Mouse (Mus musculus): ENCODE data around the gene Slc52a3.

The Slc52a3 gene

DNA sequence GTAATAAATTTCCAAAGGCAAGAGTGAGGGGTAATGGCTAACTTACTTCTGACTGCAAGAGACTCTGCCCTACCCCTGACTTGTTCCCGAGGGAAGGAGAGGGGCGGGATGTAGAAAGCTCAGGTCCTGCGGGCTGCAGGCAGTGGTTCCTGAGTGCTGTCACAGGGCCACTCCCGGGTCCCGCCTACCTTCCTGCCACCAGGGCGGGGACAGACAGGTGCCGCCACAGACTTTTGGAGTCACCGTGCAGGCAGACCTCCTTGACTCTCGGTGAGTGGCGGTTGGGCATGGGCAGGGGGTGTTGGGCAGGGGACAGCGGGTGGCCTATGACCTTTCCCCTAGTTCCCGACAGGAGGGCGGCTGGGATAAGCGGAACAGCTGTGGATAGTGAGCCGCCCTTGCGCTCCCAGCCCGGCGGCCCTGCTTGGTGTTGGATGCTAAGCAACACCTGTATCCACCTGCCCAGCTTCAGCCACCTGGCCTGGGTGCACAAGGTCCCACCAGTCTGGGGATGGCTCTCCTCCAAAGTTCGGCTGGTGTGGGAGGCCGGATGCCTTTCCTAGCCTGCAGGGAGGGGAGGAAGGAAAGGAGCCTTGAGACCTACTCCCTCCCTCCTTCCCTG lies 3.5 kb downstream of the Slc52a3 start:
- DNase-seq (ENCODE audit: low spot score): no peak

DNA sequence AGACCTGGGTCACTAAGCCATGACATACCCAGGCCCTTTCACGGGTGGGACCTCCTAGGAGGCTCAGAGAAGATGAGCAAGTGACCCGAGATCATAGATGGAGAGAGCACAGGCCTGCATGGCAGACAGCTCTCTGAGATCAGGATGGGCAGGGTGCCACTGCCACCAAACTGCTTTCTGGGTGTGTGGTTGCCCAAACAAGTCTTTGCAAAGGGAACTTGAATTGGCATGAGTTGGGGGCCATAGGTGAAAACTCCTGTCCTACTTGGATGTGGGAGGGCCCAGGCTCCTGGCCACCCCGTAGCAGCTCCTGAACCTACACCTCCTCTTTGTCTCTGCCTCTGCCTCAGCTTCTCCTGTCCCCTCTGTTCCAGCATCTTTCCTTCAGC lies 4.0 kb downstream of the Slc52a3 start:
- DNase-seq (ENCODE audit: low spot score): no peak

DNA sequence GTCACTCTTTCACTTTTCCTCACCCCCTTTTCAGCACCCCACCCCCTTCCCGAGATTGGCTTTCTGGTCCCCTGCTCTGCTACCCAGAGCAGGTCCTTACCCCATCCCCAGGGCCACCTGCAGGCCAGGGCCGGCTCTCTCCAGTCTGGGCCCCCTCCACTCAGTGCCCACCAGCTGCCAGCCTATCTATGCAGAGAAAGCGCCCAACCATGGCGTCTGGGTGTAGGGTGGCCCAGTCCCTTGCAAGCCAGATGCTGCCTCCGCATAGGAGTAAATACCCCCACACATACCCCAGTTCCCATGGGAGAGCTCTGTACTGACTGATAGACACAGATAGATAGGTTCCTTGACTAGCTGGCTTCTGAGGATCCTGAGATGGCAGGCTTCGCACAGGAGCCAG lies 4.4 kb downstream of the Slc52a3 start:
- DNase-seq (ENCODE audit: low spot score): no peak

- no peak for DNase-seq (ENCODE audit: low spot score)
These were observed 6.2 kb downstream of the Slc52a3 start for GRCm38 (mm10) chr2:152002529-152002928.

- no peak for DNase-seq (ENCODE audit: low spot score)
These were observed 11.5 kb downstream of the Slc52a3 start for GRCm38 (mm10) chr2:152007783-152008182.

DNA sequence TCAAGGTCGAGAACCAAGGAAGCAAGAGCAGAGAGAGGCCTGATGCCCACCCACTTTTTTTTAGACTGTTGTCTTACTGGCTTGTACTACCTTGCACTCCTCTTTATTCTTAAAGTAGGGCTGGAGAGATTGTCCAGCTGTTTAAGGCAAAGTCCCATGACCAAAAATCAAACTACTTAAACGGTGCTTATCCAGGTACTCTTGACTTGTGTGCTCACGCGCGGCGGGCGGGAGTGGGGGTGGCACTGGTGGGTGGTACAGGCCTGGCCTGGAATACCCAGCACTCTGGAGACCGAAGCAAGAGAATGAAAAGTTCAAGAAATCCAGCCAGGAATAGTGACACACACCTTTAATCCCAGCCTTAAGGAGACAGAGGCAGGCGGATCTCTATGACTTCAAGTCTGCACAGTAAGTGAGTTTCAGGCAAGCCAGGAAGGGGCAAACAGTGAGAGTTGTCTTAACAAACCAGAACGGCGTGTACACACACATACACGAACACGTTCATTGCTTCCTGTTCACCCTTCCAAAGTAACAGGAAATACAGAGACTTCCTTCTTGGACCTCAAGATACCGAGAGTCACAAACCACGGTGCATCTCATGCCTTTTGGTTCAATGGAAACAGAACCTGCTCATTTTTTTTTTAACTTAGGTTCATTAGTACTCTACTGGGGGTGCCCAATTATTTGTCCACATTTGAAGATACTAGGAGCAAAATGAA lies 12.9 kb downstream of the Slc52a3 start:
- no peak for DNase-seq (ENCODE audit: low spot score)

GRCm38 (mm10) chr2:152010251-152010650 lies 13.9 kb downstream of the Slc52a3 start:
- DNase-seq (ENCODE audit: low spot score): no peak

DNA sequence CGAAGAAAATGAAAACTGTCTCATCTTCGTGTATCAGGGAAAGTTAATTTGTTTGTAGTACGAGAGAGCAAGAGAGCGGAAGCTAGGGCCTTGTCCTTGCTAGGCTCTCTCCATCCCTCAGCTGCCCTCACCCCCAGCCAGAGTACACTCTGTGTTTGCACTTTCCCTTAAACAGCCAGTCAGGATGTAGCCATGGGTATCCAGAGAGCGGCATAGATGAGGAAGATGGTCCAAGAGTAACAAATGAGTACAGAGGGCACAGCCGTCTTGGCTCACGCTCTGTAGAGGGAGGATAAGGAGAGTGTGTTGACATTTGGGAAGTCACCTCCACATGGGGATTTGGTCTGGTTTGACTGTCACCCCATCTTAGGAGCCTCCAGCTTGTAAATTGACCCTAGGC lies 14.3 kb downstream of the Slc52a3 start:
- DNase-seq (ENCODE audit: low spot score): no peak

- DNase-seq (ENCODE audit: low spot score): peak; percentile 30
These were observed 15.4 kb downstream of the Slc52a3 start for GRCm38 (mm10) chr2:152011724-152012123.

GRCm38 (mm10) chr2:152012222-152012621 lies 15.9 kb downstream of the Slc52a3 start:
- DNase-seq (ENCODE audit: low spot score): no peak

GRCm38 (mm10) chr2:152012701-152013100 lies 16.4 kb downstream of the Slc52a3 start:
- DNase-seq (ENCODE audit: low spot score): no peak

DNA sequence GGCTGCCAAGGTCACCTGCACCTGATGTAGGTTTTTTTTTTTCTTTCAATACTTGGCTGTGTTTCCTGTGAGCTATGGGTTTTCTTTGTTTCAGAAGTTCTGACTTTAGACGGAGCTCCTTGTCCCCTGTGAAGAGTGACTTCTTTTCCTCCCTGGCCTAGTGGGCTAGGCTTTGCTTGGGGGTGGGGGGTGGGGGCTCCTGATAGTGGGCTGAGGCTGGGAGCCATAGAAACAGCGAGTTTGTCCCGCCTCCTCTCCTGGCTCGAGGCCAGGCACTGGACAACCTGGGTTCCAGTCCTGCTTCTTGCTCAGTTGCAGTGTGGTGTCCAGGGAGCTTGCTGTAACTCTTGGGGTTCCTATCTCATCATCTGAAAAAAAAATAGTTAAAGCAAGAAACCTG lies 19.7 kb downstream of the Slc52a3 start:
- no peak for DNase-seq (ENCODE audit: low spot score)

DNA sequence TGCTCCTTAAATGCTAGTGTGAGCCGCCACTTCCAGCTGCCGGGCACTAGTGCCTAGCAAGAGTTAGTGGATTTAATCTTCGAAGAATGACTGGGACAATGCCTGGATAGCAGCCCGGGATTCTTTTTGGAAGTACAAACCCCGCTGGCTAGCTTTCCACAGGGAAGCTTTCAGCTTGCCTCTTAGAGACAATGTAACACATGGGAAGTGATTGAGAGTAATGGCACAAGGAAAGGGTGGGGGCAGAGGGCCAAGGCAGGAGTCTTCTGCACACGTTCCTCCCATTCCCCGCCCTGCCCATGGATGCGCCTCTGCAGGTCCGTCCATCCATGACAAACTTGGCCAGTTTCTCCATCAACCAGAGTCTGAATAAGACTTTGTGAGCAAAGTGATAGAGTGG lies 20.4 kb downstream of the Slc52a3 start:
- DNase-seq (ENCODE audit: low spot score): no peak

- DNase-seq (ENCODE audit: low spot score): peak; percentile 26
These were observed 23.9 kb downstream of the Slc52a3 start for GRCm38 (mm10) chr2:152020255-152020654.

DNA sequence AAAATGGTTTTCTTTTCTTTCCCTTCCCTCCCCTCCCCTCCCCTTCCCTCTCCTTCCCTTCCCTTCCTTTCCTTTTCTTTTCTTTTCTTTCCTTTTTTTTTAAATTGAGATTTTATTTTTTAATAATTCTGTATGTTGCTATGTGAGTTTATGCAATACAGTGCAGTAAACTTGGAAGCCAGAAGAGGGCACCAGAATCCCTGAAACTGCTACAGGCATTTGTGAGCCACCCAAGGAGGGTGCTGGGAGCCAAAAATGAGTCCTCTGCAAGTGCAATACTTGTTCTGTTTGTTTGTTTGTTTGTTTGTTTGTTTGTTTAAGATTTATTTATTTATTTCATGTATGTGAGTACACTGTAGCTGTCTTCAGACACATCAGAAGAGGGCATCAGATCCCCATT lies 25.7 kb downstream of the Slc52a3 start:
- DNase-seq (ENCODE audit: low spot score): no peak

- no peak for DNase-seq (ENCODE audit: low spot score)
These were observed 28.6 kb downstream of the Slc52a3 start for GRCm38 (mm10) chr2:152024883-152025422.

GRCm38 (mm10) chr2:152029252-152030082 lies 33.2 kb downstream of the Slc52a3 start:
- peak; percentile 72 for DNase-seq (ENCODE audit: low spot score)

DNA sequence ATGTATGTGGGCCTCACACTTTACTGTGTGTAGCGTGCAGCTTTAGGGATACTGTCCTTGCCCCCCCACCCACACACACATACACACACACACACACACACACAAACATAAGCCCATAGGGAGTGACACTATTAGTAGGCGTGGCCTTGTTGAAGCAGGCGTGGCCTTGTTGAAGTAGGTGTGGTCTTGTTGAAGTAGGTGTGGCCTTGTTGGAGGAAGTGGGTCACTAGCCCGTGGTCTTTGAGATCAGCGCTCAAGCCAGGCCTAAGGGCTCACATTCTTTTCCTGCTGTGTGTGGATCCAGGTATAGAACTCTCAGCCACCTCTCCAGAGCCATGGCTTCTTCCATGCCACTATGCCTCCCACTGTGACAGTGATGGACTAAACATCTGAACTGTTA lies 34.7 kb downstream of the Slc52a3 start:
- DNase-seq (ENCODE audit: low spot score): no peak

DNA sequence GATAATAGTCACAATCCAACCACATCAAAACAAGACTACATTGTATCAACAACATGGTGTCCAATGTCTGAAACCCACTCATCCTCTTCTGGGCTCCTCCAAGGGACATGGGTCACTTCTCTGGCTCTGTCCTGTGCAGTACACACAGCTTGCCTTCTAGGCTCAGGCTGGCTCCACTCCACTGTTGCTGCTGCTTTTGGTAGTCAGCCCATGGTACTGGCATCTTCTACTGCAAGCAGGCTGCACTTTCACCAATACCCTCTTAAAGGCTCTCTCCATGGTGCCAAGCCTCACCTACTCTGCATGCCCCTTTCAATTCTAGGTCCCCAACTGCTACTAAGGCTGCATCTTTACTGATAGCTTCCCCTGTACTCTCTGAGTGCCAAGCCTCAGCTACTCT lies 43.8 kb downstream of the Slc52a3 start:
- DNase-seq (ENCODE audit: low spot score): no peak

GRCm38 (mm10) chr2:152047116-152048002 lies 51.0 kb downstream of the Slc52a3 start:
- DNase-seq (ENCODE audit: low spot score): no peak
